Mouse (Mus musculus) neural tube, embryonic 11.5 days (tissue): ENCODE data around the gene Zc3h18. TPM values are rescaled to one million over a fixed set of nuclear protein-coding genes. Genes with fewer than 3 reads are reported as not detected.
A peak's percentile ranks its signal among the peaks of the same experiment; 100 is the strongest.

Source experiments
- ATAC-seq: fragments of 200-750 bp; cut with Nextera tagmentation; 2 replicates; pipeline ENCODE4 v1.8.0; 2017; ENCODE audit warnings: moderate number of reproducible peaks, mild to moderate bottlenecking, moderate TSS enrichment, moderate library complexity; ENCODE audit not compliant: insufficient read depth, low FRiP score, low TSS enrichment
- DNase-seq: peaks from one replicate; pipeline ENCODE4 v3.0.0-alpha.2; 2015; ENCODE audit warnings: low spot score
- H3K27ac ChIP-seq: fragments of 300-500 bp; sonication (generic); 2 replicates; pipeline ENCODE4 v1.5.1; 2014; ENCODE audit warnings: low read depth, mild to moderate bottlenecking, low read length
- H3K27me3 ChIP-seq: fragments of 300-500 bp; sonication (generic); 2 replicates; pipeline ENCODE4 v1.6.1; 2014; ENCODE audit warnings: mild to moderate bottlenecking, low read length, mixed read lengths; ENCODE audit not compliant: control insufficient read depth, insufficient read depth
- H3K36me3 ChIP-seq: fragments of 300-500 bp; sonication (generic); 2 replicates; pipeline ENCODE4 v1.6.1; 2014; ENCODE audit warnings: mild to moderate bottlenecking, low read length, moderate library complexity, mixed read lengths; ENCODE audit not compliant: control insufficient read depth, insufficient read depth
- H3K4me1 ChIP-seq: fragments of 300-500 bp; sonication (generic); 2 replicates; pipeline ENCODE4 v1.6.1; 2014; ENCODE audit warnings: low read length, mixed read lengths; ENCODE audit not compliant: control insufficient read depth, insufficient read depth
- H3K4me2 ChIP-seq: fragments of 300-500 bp; sonication (generic); 2 replicates; pipeline ENCODE4 v1.6.1; 2014; ENCODE audit warnings: low read depth, mild to moderate bottlenecking, moderate library complexity
- H3K4me3 ChIP-seq: fragments of 300-500 bp; sonication (generic); 2 replicates; pipeline ENCODE4 v1.5.1; 2014; ENCODE audit warnings: low read depth, low read length
- H3K9ac ChIP-seq: fragments of 300-500 bp; sonication (generic); 2 replicates; pipeline ENCODE4 v1.6.1; 2014; ENCODE audit warnings: mild to moderate bottlenecking, low read length
- H3K9me3 ChIP-seq: fragments of 300-500 bp; sonication (generic); 2 replicates; pipeline ENCODE4 v1.6.1; 2016; ENCODE audit warnings: low read length; ENCODE audit not compliant: control insufficient read depth
- WGBS: fragments of 180-500 bp; shearing (Covaris S2); extraction: QIAGEN DNeasy Blood & Tissue Kit; methylation state at CpG from one replicate; pipeline ENCODE4 v1.1.7; 2014; 5-methylcytosine and 5-hydroxymethylcytosine counted together
- polyA plus RNA-seq: library from polyadenylated mRNA; unstranded; fragments of >200 nt; fragmentation: Nextera tagmentation; extraction: Ambion mirVana; gene quantifications from 2 replicates; pipeline ENCODE4 v1.2.1, GENCODE M21; 2014

The Zc3h18 gene
- polyA plus RNA-seq, 1 experiment from 2014 or later, result 40.5 TPM

- Histone ChIP-seq H3K4me1 (peaks cover 7% of the 10 kb centered on the region; the same call in 1 of the 2 replicates), H3K27me3 (no peaks in the 10 kb centered on the region), H3K27ac (peak overlapping the region; percentile 76; the same call in 1 of the 2 replicates), H3K36me3 (peaks cover 8% of the 10 kb centered on the region), H3K4me2 (peak overlapping the region; percentile 69), H3K9ac (peak overlapping the region; percentile 74), H3K9me3 (no peaks in the 10 kb centered on the region), H3K4me3 (peak overlapping the region; percentile 74)
- WGBS, result 18% methylated on average over 7 of the region's 7 CpGs
- ATAC-seq (no peak), DNase-seq (no peak)
Observed at GRCm38 (mm10) chr8:122442356-122442755, 65.9 kb downstream of the Zc3h18 start.

- Histone ChIP-seq H3K4me1 (peaks cover 7% of the 10 kb centered on the region; the same call in 1 of the 2 replicates), H3K27me3 (no peaks in the 10 kb centered on the region), H3K4me3 (peak overlapping the region; percentile 74), H3K36me3 (peaks cover 8% of the 10 kb centered on the region), H3K9me3 (no peaks in the 10 kb centered on the region), H3K27ac (peak overlapping the region; percentile 76), H3K4me2 (peak overlapping the region; percentile 69), H3K9ac (peak overlapping the region; percentile 74)
- ATAC-seq (no peak; the same call in 1 of the 2 replicates), DNase-seq (peak; percentile 40)
- WGBS, result under 1% methylated on average over 12 of the region's 12 CpGs
Observed at GRCm38 (mm10) chr8:122442781-122443180, 66.4 kb downstream of the Zc3h18 start.

DNA sequence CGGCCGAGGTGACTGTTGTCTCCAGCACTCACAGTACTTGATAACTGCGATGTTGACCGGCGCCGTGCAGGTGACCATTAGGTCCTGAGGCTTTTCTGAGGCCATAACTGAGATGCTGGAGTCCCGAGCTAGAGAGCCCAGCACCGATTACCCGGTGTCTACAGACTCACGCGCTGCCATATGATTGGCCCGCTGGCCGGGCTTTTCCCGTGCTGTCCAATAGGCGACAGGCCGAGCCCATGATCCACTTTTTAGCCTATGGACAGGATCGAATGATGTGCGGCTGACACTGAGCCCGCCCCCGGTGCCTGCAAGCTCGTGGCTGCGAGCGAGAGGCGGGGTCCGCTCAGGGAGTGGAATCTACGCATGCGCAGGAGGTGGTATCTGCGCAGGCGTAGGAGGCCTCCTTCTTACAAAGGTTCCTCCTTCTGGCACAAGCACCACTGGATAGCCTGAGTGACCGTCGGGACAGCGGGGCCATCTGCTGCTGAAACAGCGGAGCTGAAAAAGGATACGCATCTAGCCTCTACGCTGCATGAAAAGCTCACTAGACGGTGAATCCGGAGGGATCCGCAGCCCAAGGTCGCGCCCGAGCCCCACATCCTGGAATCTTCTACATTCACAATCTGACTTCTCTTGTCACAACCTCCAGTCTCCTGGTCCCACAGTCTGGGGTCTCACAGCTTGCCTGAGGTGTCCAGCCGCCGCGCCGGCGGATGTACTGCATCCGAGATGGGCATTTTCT, 67.0 kb downstream of the Zc3h18 start, which contains the start of gene Mvd:
TSS of gene Mvd (minus strand) at position 161 of the 745 bp plus-strand sequence.
- H3K9me3 ChIP-seq, result no peaks in the 10 kb centered on the region
- peaks cover 7% of the 10 kb centered on the region; the same call in 1 of the 2 replicates for H3K4me1 ChIP-seq
- WGBS, result under 1% methylated on average over 47 of the region's 47 CpGs
- H3K27ac ChIP-seq, result peak within 1 kb of the TSS; percentile 96
- H3K36me3 ChIP-seq, result peaks cover 3% of the 10 kb centered on the region; the same call in 1 of the 2 replicates
- H3K4me3 ChIP-seq, result peak within 1 kb of the TSS; percentile 74
- peak; percentile 99 for DNase-seq
- H3K9ac ChIP-seq, result peak within 1 kb of the TSS; percentile 94
- H3K4me2 ChIP-seq, result peak within 1 kb of the TSS; percentile 69
- peak; percentile 98 for ATAC-seq
- H3K27me3 ChIP-seq, result no peaks in the 10 kb centered on the region

DNA sequence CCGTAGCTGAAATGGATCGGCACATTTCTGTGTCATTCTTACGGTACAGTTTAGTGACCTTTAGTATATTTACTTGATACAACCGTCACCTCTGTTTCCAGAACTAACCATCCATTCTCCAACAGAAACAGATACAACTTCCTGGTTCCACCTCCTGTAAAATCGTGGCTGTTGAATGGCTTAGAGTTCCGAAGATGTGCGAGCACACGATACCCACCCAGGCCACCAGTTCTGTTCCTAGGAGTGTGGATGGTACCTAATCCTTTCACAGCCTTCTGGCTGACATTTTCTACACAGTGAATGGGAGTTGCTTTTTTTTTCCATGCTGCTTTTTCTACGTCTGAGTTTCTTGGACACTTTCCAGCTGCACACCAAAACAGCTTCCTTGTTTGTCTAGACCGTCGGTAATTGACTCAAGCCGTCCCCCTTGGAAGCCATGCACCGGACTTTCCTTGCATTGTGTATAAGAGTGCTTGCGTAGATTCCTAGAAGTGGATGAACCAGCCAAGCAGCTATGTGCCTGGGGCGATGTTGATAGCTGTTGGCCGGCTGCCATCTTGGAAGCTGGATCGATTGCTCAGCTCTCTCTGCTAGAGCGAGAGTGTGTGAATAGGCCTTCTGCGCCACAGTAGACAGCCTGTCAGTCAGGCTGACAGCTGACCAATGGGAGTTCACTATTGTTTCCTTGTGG, 67.8 kb downstream of the Zc3h18 start:
- no peak for ATAC-seq
- peaks cover 3% of the 10 kb centered on the region; the same call in 1 of the 2 replicates for H3K36me3 ChIP-seq
- H3K9ac ChIP-seq, result peak overlapping the region; percentile 94
- H3K4me2 ChIP-seq, result peak overlapping the region; percentile 57
- no peaks in the 10 kb centered on the region for H3K9me3 ChIP-seq
- 40% methylated on average over 19 of the region's 19 CpGs for WGBS
- H3K4me3 ChIP-seq, result peak overlapping the region; percentile 74
- no peaks in the 10 kb centered on the region for H3K27me3 ChIP-seq
- H3K4me1 ChIP-seq, result peaks cover 7% of the 10 kb centered on the region; the same call in 1 of the 2 replicates
- peak; percentile 66 for DNase-seq
- H3K27ac ChIP-seq, result peak overlapping the region; percentile 96

DNA sequence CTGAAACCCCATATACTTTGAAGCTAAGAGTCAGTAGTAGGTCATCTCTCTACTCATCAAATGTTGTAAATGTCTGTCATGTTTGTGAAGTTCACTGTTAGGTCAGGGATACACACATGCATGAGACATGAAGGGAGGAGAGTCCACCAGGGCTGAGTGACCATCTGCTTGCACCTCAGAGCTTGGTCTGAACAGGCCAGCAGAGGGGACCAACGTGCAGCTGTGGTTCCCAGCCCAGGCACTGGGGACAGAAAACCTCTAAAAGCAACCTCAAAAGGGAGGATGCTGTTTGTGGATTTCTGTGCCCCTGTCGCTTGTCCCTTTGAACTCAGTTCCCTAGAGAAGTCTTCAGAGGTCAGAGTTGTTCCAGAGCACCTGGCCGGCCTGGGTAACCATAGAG, 68.8 kb downstream of the Zc3h18 start:
- no peaks in the 10 kb centered on the region for H3K36me3 ChIP-seq
- H3K9ac ChIP-seq, result no peak overlapping the region; the same call in 1 of the 2 replicates
- 69% methylated on average over 3 of the region's 3 CpGs for WGBS
- no peak overlapping the region for H3K27ac ChIP-seq
- no peaks in the 10 kb centered on the region for H3K9me3 ChIP-seq
- ATAC-seq, result no peak
- H3K4me1 ChIP-seq, result peaks cover 7% of the 10 kb centered on the region; the same call in 1 of the 2 replicates
- no peak overlapping the region for H3K4me3 ChIP-seq
- H3K4me2 ChIP-seq, result no peak overlapping the region
- no peak for DNase-seq
- H3K27me3 ChIP-seq, result no peaks in the 10 kb centered on the region

GRCm38 (mm10) chr8:122451161-122451703, 74.8 kb downstream of the Zc3h18 start:
- DNase-seq, result no peak
- H3K36me3 ChIP-seq, result no peaks in the 10 kb centered on the region
- WGBS, result 82% methylated on average over 7 of the region's 7 CpGs
- H3K9me3 ChIP-seq, result no peaks in the 10 kb centered on the region
- H3K27me3 ChIP-seq, result no peaks in the 10 kb centered on the region
- no peak overlapping the region for H3K9ac ChIP-seq
- no peak for ATAC-seq
- no peak overlapping the region for H3K4me2 ChIP-seq
- H3K27ac ChIP-seq, result no peak overlapping the region
- H3K4me1 ChIP-seq, result no peaks in the 10 kb centered on the region
- H3K4me3 ChIP-seq, result no peak overlapping the region

DNA sequence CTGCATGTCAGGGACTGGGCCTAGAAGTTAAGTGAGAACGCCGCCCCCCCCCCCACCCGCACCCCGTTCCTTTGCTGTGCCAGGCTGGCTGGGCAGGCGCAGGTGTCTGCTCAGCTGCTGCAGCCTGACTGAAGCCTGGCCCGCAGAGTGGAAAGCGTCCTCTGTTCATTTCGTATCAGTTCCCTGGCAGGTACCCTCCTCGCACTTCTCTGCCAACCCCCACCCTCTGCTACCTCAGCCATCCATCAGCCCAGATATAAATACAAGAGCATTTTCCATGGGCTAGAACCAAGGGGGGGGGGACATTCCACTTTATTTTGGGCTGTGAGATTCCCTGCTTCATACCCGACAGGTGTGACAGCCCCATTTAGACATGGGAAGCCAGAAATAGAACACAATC, 75.7 kb downstream of the Zc3h18 start:
- Histone ChIP-seq H3K9ac (no peak overlapping the region; the same call in 1 of the 2 replicates), H3K27me3 (no peaks in the 10 kb centered on the region), H3K36me3 (no peaks in the 10 kb centered on the region), H3K4me1 (no peaks in the 10 kb centered on the region), H3K4me3 (no peak overlapping the region), H3K4me2 (no peak overlapping the region), H3K9me3 (no peaks in the 10 kb centered on the region), H3K27ac (no peak overlapping the region)
- no peak for DNase-seq
- ATAC-seq, result no peak
- WGBS, result 85% methylated on average over 10 of the region's 10 CpGs

DNA sequence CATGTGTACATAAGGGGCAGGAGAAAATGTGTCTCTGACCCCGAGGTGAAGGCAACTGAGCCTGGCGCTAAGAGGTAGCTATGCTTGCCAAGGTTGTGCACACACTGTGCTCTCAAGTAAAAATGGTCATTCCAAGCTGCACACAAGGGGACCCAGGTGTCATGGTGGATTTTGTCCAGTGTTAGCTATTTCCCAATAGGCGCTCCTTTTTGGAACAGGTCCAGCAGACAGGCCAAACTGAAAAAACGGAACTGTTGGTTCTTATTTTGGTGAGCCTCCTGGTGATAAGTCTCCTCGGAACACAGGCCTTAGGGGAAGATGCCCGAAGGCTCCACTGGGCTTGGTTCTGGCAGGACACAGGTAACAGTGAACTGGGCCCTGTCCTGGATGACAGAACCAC, 78.0 kb downstream of the Zc3h18 start:
- Histone ChIP-seq H3K4me1 (no peaks in the 10 kb centered on the region), H3K27me3 (peaks cover 9% of the 10 kb centered on the region), H3K4me2 (no peak overlapping the region), H3K9ac (no peak overlapping the region), H3K4me3 (no peak overlapping the region), H3K9me3 (no peaks in the 10 kb centered on the region), H3K36me3 (no peaks in the 10 kb centered on the region), H3K27ac (no peak overlapping the region)
- 91% methylated on average over 6 of the region's 6 CpGs for WGBS
- DNase-seq, result no peak
- ATAC-seq, result no peak
